Mouse (Mus musculus) frontal cortex, postnatal 25 days (tissue): ENCODE results near the gene Gins3.
"Not testable (repeated sequence)": the region's sequence is repeated elsewhere in the genome, so short reads cannot be mapped to it uniquely, and the experiment has no call there.

Experiments used
- DNase-seq, 2 experiments: peaks; one replicate each; pipeline ENCODE4 v3.0.0; 2022; ENCODE audit warnings: low spot score in 2 of 2

The Gins3 gene

GRCm38 (mm10) chr8:95633262-95634062, at the start of gene Gins3:
Gene Gins3, plus strand, starts transcription at chr8:95633453.
- peak; percentile 86 to 94 for DNase-seq

GRCm38 (mm10) chr8:95587339-95587738, 45.9 kb upstream of the Gins3 start:
- DNase-seq, result no peak

- DNase-seq, result no peak
Observed at GRCm38 (mm10) chr8:95589282-95589681, 44.0 kb upstream of the Gins3 start.

- no peak for DNase-seq
Observed at GRCm38 (mm10) chr8:95590539-95590938, 42.7 kb upstream of the Gins3 start.

- DNase-seq, result no peak
Observed at GRCm38 (mm10) chr8:95592131-95592780, 41.0 kb upstream of the Gins3 start.

GRCm38 (mm10) chr8:95593439-95594393, 39.5 kb upstream of the Gins3 start:
- DNase-seq, result no peak

- no peak for DNase-seq
Observed at GRCm38 (mm10) chr8:95595131-95595530, 38.1 kb upstream of the Gins3 start.

GRCm38 (mm10) chr8:95596841-95597241, 36.4 kb upstream of the Gins3 start:
- no peak for DNase-seq

- peak; percentile 66 to 70 for DNase-seq
Observed at GRCm38 (mm10) chr8:95599861-95600260, 33.4 kb upstream of the Gins3 start.

GRCm38 (mm10) chr8:95601306-95601705, 31.9 kb upstream of the Gins3 start:
- no peak for DNase-seq

GRCm38 (mm10) chr8:95602168-95602567, 31.1 kb upstream of the Gins3 start:
- no peak for DNase-seq

- not testable (repeated sequence) for DNase-seq
Observed at GRCm38 (mm10) chr8:95606509-95606908, 26.7 kb upstream of the Gins3 start.

GRCm38 (mm10) chr8:95607210-95607609, 26.0 kb upstream of the Gins3 start:
- peak in 1 of 2 experiments; percentile 31 for DNase-seq

GRCm38 (mm10) chr8:95609406-95609805, 23.8 kb upstream of the Gins3 start:
- DNase-seq, result no peak

- DNase-seq, result no peak
Observed at GRCm38 (mm10) chr8:95610749-95611148, 22.5 kb upstream of the Gins3 start.

GRCm38 (mm10) chr8:95611769-95612168, 21.5 kb upstream of the Gins3 start:
- no peak for DNase-seq

- no peak for DNase-seq
Observed at GRCm38 (mm10) chr8:95616383-95616782, 16.9 kb upstream of the Gins3 start.

GRCm38 (mm10) chr8:95620046-95620445, 13.2 kb upstream of the Gins3 start:
- no peak for DNase-seq

GRCm38 (mm10) chr8:95624833-95625232, 8.4 kb upstream of the Gins3 start:
- no peak for DNase-seq

GRCm38 (mm10) chr8:95632840-95633239, 413 bp upstream of the Gins3 start:
- no peak for DNase-seq

- no peak for DNase-seq
Observed at GRCm38 (mm10) chr8:95634063-95634340, 749 bp downstream of the Gins3 start.

GRCm38 (mm10) chr8:95644942-95645341, 11.7 kb downstream of the Gins3 start:
- no peak for DNase-seq
